Mouse (Mus musculus) gonadal fat pad, adult 2 months (tissue): Measurements from ENCODE around the gene Cxcl9. TPM values are rescaled to one million over a fixed set of nuclear protein-coding genes. Genes with fewer than 3 reads are reported as not detected.

Source experiments
- DNase-seq: peaks from one replicate; pipeline ENCODE4 v3.0.0-alpha.2; 2012; ENCODE audit warnings: low read depth
- polyA plus RNA-seq: library from polyadenylated mRNA; depleted of rRNA; stranded (reverse); fragments of >200 nt; gene quantifications from 2 replicates; pipeline ENCODE4 v1.2.3, GENCODE M21; 2012; rRNA removed

Gene Cxcl9
- polyA plus RNA-seq, 1 experiment, result 25.1 TPM

DNA sequence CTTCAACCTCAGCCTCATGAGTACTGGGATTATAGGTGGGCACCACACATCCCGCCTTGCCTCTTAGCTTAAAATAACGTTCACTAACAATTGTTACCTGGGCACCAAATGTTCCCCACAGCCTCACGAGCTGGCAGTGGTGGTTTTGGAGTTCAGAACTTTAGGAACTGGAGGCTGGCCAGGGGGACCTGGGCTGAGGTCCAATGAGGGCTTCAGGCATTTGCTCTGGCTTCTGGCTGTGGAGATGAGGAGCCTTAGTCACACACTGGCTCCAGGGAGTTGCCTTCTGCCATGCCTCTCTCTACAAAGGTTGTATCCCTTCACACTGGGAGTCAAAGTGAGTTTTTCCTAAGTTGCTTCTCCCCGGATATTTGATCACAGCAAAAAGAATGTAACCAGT lies 45.3 kb downstream of the Cxcl9 start:
- no peak for DNase-seq

GRCm38 (mm10) chr5:92278942-92279537 lies 48.8 kb downstream of the Cxcl9 start:
- DNase-seq, result no peak

- peak; percentile 27 for DNase-seq
Measured at GRCm38 (mm10) chr5:92277437-92278394, 50.2 kb downstream of the Cxcl9 start, which contains the start of gene Naaa. Gene Naaa, minus strand, starts transcription at chr5:92278170.

Other genes with a start within 250 kb of the Cxcl9 start
- 31.6 and 37.3 TPM in 2 replicates for gene G3bp2, start 244.4 kb downstream of the Cxcl9 start, polyA plus RNA-seq
- 55.8 and 57.1 TPM in 2 replicates for gene Uso1, start 190.1 kb downstream of the Cxcl9 start, polyA plus RNA-seq
- gene U90926, start 112.7 kb downstream of the Cxcl9 start, polyA plus RNA-seq, result not detected in 2 replicates
- gene Ppef2, start 71.8 kb downstream of the Cxcl9 start, polyA plus RNA-seq, result 0.38 and 0.58 TPM in 2 replicates
- gene Naaa, start 49.9 kb downstream of the Cxcl9 start, polyA plus RNA-seq, result 43.8 and 55.8 TPM in 2 replicates
- gene Sdad1, start 17.6 kb downstream of the Cxcl9 start, polyA plus RNA-seq, result 9.0 and 12.7 TPM in 2 replicates
- gene Art3, start 3.7 kb upstream of the Cxcl9 start, polyA plus RNA-seq, result 97.5 and 121 TPM in 2 replicates
- gene Cxcl10, start 20.8 kb upstream of the Cxcl9 start, polyA plus RNA-seq, result 4.6 and 7.0 TPM in 2 replicates
- gene Nup54, start 107.1 kb upstream of the Cxcl9 start, polyA plus RNA-seq, result 17.2 and 19.3 TPM in 2 replicates
- gene Scarb2, start 178.8 kb upstream of the Cxcl9 start, polyA plus RNA-seq, result 26.6 and 33.0 TPM in 2 replicates
- gene Fam47e, start 227.0 kb upstream of the Cxcl9 start, polyA plus RNA-seq, result 1.2 and 2.7 TPM in 2 replicates